Mouse (Mus musculus): ENCODE results near the gene Pspc1.

GRCm38 (mm10) chr14:56778200-56778932 lies at the start of gene Pspc1:
- TF ChIP-seq CTCF (IDR thresholded peaks at IDR 0.05; ENCODE audit: low read depth, low read length), result no peak
- no peak for TF ChIP-seq POLR2A (IDR thresholded peaks at IDR 0.05; ENCODE audit: borderline replicate concordance, low read depth, low read length)

Data from bone marrow macrophage, adult 2 months (primary cell).